Mouse (Mus musculus) mature B cell (primary cell): ENCODE results near the gene Mrap2.

Source experiments
- in situ Hi-C: fragments of 300-500 bp; cut with MboI; formaldehyde crosslinking; loops from 2 replicates; pipeline ENCODE4 v1.14.3; 2019

Mrap2 gene

GRCm38 (mm10) chr9:87178534-87178933 is 34.4 kb downstream of the Mrap2 start:
- in situ Hi-C loops, result no loop called here

- in situ Hi-C loops, result no loop called here
These were observed 38.1 kb downstream of the Mrap2 start for GRCm38 (mm10) chr9:87182231-87182630.

- in situ Hi-C loops, result no loop called here
These were observed 43.2 kb downstream of the Mrap2 start for GRCm38 (mm10) chr9:87187336-87187735.

- in situ Hi-C loops, result no loop called here
These were observed 49.6 kb downstream of the Mrap2 start for GRCm38 (mm10) chr9:87193721-87194120.

GRCm38 (mm10) chr9:87197277-87197676 is 53.2 kb downstream of the Mrap2 start:
- in situ Hi-C loops, result no loop called here

- in situ Hi-C loops, result no loop called here
These were observed 53.9 kb downstream of the Mrap2 start for GRCm38 (mm10) chr9:87198036-87198435.

- in situ Hi-C loops, result no loop called here
These were observed 56.3 kb downstream of the Mrap2 start for GRCm38 (mm10) chr9:87200426-87200825.

- in situ Hi-C loops, result no loop called here
These were observed 56.8 kb downstream of the Mrap2 start for GRCm38 (mm10) chr9:87200919-87201318.

- in situ Hi-C loops, result no loop called here
These were observed 58.3 kb downstream of the Mrap2 start for GRCm38 (mm10) chr9:87202431-87202830.

GRCm38 (mm10) chr9:87210830-87211339 is 66.8 kb downstream of the Mrap2 start:
- in situ Hi-C loops, result no loop called here

- in situ Hi-C loops, result no loop called here
These were observed 69.1 kb downstream of the Mrap2 start for GRCm38 (mm10) chr9:87213204-87213603.
